Mouse (Mus musculus) E14TG2a.4 (cell line): ENCODE results near the gene Vstm2b.

Experiments
- H3K27me3 ChIP-seq: 2 replicates; pipeline ENCODE4 v1.6.1; 2014; ENCODE audit warnings: low read length, control low read depth; ENCODE audit not compliant: insufficient read depth
- H3K36me3 ChIP-seq: 2 replicates; pipeline ENCODE4 v1.6.1; 2014; ENCODE audit warnings: low read length, control low read depth; ENCODE audit not compliant: insufficient read depth
- H3K4me1 ChIP-seq: replicated peaks from 2 replicates; pipeline ENCODE4 v1.6.1; 2014; ENCODE audit warnings: low read depth, low read length, control low read depth
- H3K4me3 ChIP-seq: replicated peaks from 2 replicates; pipeline ENCODE4 v1.5.1; 2014; ENCODE audit warnings: mild to moderate bottlenecking, low read length
- H3K9me3 ChIP-seq: 2 replicates; pipeline ENCODE4 v1.6.1; 2014; ENCODE audit warnings: low read length, control low read depth
- CTCF ChIP-seq: conservative IDR thresholded peaks from 2 replicates; pipeline ENCODE4 v1.5.1; 2014; ENCODE audit warnings: low read length
- NANOG ChIP-seq: IDR thresholded peaks from 2 replicates; pipeline ENCODE4 v1.6.1; 2014; ENCODE audit warnings: borderline replicate concordance, low read length, mixed read lengths
- POU5F1 ChIP-seq: IDR thresholded peaks from 2 replicates; pipeline ENCODE4 v1.6.1; 2014; ENCODE audit warnings: low read length, borderline replicate concordance

Vstm2b gene

GRCm38 (mm10) chr7:40901201-40901600 is 3.1 kb downstream of the Vstm2b start:
- TF ChIP-seq POU5F1 (no peak), NANOG (no peak), CTCF (peak; percentile 46)
- H3K27me3 ChIP-seq: peaks cover 89% of the 10 kb centered on the region
- H3K36me3 ChIP-seq: no peaks in the 10 kb centered on the region
- H3K9me3 ChIP-seq: 0 out of 2 replicates have a peak, but pooled peaks cover 6% of the 10 kb centered on the region
- H3K4me1 ChIP-seq: peaks cover 39% of the 10 kb centered on the region
- no peak overlapping the region for H3K4me3 ChIP-seq

DNA sequence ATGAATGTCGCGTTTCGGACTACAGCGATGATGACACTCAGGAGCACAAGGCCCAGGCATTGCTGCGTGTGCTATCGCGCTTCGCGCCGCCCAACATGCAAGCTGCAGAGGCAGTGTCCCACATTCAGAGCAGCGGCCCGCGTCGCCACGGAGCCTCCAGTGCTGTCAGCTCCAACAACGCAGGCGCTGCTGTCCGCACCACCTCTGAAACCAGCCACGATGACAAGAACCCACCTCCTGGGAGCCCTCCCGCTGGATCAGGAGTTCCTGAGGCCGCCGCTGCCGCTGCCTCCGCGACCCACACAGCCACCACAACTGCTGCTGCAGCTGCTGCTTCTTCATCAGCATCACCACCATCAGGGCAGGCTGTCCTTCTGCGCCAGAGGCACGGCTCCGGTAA is 4.4 kb downstream of the Vstm2b start:
- Histone ChIP-seq H3K27me3 (peaks cover 84% of the 10 kb centered on the region), H3K4me3 (peak overlapping the region; percentile 46), H3K9me3 (0 out of 2 replicates have a peak, but pooled peaks cover under 1% of the 10 kb centered on the region), H3K4me1 (peaks cover 39% of the 10 kb centered on the region), H3K36me3 (no peaks in the 10 kb centered on the region)
- no peak for TF ChIP-seq POU5F1
- TF ChIP-seq NANOG: no peak
- TF ChIP-seq CTCF: no peak

DNA sequence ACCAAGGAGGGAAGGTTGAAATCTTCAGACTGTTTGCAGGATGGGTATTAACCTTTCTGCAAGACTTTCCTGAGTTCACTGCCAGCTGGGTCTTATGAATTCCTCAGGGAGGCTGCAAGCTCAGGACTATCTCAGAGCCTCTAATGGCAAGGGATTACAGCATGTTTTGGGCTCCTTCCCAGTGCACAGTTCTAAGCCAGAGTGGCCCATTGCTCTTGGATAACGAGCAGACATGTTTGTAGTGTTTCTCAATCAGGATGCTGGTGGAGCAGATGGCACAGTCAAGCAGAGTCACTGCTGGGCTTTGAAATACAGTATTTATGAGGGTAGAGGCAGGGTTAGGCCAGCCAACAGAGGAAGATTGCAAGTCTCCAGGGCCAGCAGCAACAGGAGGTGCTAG is 8.4 kb downstream of the Vstm2b start:
- H3K4me3 ChIP-seq: no peak overlapping the region
- H3K9me3 ChIP-seq: no peaks in the 10 kb centered on the region
- no peaks in the 10 kb centered on the region for H3K36me3 ChIP-seq
- H3K4me1 ChIP-seq: peaks cover 17% of the 10 kb centered on the region; the same call in 1 of the 2 replicates
- TF ChIP-seq CTCF (no peak), POU5F1 (no peak), NANOG (no peak)
- peaks cover 49% of the 10 kb centered on the region for H3K27me3 ChIP-seq

- Histone ChIP-seq H3K27me3 (peaks cover under 1% of the 10 kb centered on the region; the same call in 1 of the 2 replicates), H3K4me3 (no peak overlapping the region), H3K9me3 (no peaks in the 10 kb centered on the region), H3K4me1 (no peaks in the 10 kb centered on the region), H3K36me3 (no peaks in the 10 kb centered on the region)
- TF ChIP-seq CTCF: no peak
- no peak for TF ChIP-seq NANOG
- no peak for TF ChIP-seq POU5F1
These were observed 18.6 kb downstream of the Vstm2b start for GRCm38 (mm10) chr7:40916761-40917160.

DNA sequence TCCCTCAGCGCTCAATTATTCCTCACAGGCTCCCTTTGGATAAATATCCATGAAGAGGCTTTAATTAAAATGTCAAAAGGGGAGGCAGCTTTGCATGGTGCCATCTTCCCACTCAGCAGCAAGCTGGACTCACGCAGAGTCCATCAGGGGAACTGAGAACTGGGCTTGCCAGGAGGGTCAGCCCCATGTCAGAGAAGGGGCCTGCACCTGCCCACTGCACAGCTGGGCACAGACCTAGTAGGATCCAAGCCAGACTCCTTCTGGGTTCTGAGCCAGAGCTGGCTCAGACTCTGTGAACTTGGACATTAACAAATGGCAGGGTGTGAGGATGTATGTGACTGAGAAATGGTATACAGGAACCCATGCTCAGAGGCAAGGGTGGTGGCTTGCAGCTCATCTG is 22.0 kb downstream of the Vstm2b start:
- no peaks in the 10 kb centered on the region for H3K4me1 ChIP-seq
- H3K27me3 ChIP-seq: no peaks in the 10 kb centered on the region
- TF ChIP-seq NANOG: no peak
- TF ChIP-seq POU5F1: no peak
- no peak for TF ChIP-seq CTCF
- H3K9me3 ChIP-seq: no peaks in the 10 kb centered on the region
- no peak overlapping the region for H3K4me3 ChIP-seq
- no peaks in the 10 kb centered on the region for H3K36me3 ChIP-seq

DNA sequence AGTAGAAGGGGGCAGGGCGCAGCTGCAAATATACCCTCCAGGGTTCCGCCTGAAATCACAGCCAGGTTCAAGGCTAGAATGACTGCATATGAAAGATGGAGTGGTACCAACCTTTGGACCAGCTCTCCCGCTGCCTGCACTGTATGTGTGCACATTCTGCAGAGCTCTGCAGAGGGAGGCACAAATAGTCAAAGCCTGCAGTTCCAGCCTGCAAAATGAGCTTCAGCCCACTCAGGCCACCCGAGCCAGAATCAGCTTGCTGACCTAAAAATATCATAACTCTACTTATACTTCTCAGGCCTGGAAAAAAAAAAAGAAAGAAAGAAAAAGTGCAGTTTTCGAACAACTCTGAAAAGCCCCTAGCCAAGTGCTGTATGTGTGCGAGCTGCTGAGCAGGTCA is 23.2 kb downstream of the Vstm2b start:
- H3K9me3 ChIP-seq: no peaks in the 10 kb centered on the region
- H3K4me1 ChIP-seq: no peaks in the 10 kb centered on the region
- H3K36me3 ChIP-seq: no peaks in the 10 kb centered on the region
- TF ChIP-seq POU5F1 (no peak), CTCF (no peak), NANOG (no peak)
- H3K4me3 ChIP-seq: no peak overlapping the region
- no peaks in the 10 kb centered on the region for H3K27me3 ChIP-seq

- no peaks in the 10 kb centered on the region for H3K36me3 ChIP-seq
- no peaks in the 10 kb centered on the region for H3K27me3 ChIP-seq
- no peak overlapping the region for H3K4me3 ChIP-seq
- H3K9me3 ChIP-seq: no peaks in the 10 kb centered on the region
- TF ChIP-seq POU5F1: no peak
- no peak for TF ChIP-seq CTCF
- no peak for TF ChIP-seq NANOG
- no peaks in the 10 kb centered on the region for H3K4me1 ChIP-seq
These were observed 24.7 kb downstream of the Vstm2b start for GRCm38 (mm10) chr7:40922871-40923270.

DNA sequence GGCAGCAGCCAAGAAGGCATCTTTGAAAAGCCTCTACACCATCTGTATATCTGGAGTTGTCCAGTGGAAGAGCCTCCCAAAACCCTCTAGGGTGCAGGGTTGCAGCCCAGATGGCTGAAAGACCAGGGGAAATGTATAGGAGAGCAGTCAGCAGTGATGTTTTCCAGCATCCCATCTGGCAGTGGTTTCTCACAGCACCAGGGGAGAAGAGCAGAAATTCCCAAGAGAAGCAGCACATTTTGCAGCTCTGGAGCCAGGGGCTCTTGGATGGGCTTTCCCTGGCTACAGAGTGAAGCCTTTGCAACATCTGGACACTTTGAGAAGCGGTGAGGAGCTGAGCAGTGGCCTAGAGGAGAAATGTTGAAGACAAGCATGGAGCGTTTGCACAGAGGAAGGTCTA is 30.3 kb downstream of the Vstm2b start:
- TF ChIP-seq CTCF (no peak), NANOG (no peak), POU5F1 (no peak)
- no peaks in the 10 kb centered on the region for H3K9me3 ChIP-seq
- H3K27me3 ChIP-seq: no peaks in the 10 kb centered on the region
- no peaks in the 10 kb centered on the region for H3K36me3 ChIP-seq
- H3K4me3 ChIP-seq: no peak overlapping the region
- H3K4me1 ChIP-seq: no peaks in the 10 kb centered on the region

DNA sequence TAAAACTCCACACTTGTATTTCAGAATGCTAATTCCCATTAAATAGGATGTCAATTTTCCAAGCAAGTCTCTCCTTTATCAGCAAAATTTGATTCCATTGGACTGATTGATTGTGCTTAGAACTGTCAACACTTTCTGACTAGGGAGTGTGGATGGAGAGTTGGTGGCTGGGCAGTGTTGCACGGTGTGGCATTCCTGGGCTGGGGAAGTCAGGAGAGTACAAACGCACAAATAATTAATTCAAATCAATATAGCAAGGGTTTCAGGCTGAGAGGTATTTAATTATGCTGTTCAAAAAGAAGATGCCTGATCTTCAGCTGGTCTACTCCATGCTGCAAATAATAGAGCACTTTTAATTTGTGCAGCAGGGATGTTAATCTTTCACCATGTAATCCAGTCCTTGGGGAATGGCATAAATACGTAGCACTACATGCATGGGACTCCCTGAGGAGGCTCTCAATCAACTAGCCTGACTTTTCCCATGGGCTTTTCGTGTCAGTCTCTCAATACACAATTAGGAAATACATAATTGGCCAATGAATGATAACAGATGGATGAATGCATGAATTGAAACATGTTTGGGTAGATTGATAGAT is 38.6 kb downstream of the Vstm2b start:
- TF ChIP-seq POU5F1 (no peak), NANOG (no peak), CTCF (no peak)
- Histone ChIP-seq H3K27me3 (no peaks in the 10 kb centered on the region), H3K9me3 (no peaks in the 10 kb centered on the region), H3K4me3 (no peak overlapping the region), H3K36me3 (no peaks in the 10 kb centered on the region), H3K4me1 (no peaks in the 10 kb centered on the region)
